Mouse (Mus musculus) heart, embryonic 13.5 days (tissue): ENCODE results near the gene Cyp1a1. TPM values are rescaled to one million over a fixed set of nuclear protein-coding genes. Genes with fewer than 3 reads are reported as not detected.

Experiments
- ATAC-seq: fragments of 200-750 bp; cut with Nextera tagmentation; 2 replicates; pipeline ENCODE4 v1.8.0; 2017; ENCODE audit warnings: moderate TSS enrichment; ENCODE audit not compliant: insufficient number of reproducible peaks, low FRiP score, low TSS enrichment; ENCODE audit errors: extremely low read depth
- H3K27ac ChIP-seq: fragments of 300-500 bp; sonication (generic); replicated peaks from 2 replicates; pipeline ENCODE4 v1.5.1; 2015; ENCODE audit warnings: moderate library complexity, mild to moderate bottlenecking, inconsistent platforms
- H3K27me3 ChIP-seq: fragments of 300-500 bp; sonication (generic); replicated peaks from 2 replicates; pipeline ENCODE4 v1.6.1; 2015; ENCODE audit warnings: mild to moderate bottlenecking, inconsistent platforms
- H3K36me3 ChIP-seq: fragments of 300-500 bp; sonication (generic); 2 replicates; pipeline ENCODE4 v1.6.1; 2015; ENCODE audit warnings: mild to moderate bottlenecking, inconsistent platforms
- H3K4me1 ChIP-seq: fragments of 300-500 bp; sonication (generic); 2 replicates; pipeline ENCODE4 v1.6.1; 2015; ENCODE audit warnings: inconsistent platforms
- H3K4me2 ChIP-seq: fragments of 300-500 bp; sonication (generic); 2 replicates; pipeline ENCODE4 v1.6.1; 2015; ENCODE audit warnings: inconsistent platforms, mild to moderate bottlenecking, moderate library complexity
- H3K4me3 ChIP-seq: fragments of 300-500 bp; sonication (generic); 2 replicates; pipeline ENCODE4 v1.5.1; 2015; ENCODE audit warnings: moderate library complexity, mild to moderate bottlenecking, inconsistent platforms
- H3K9ac ChIP-seq: fragments of 300-500 bp; sonication (generic); 2 replicates; pipeline ENCODE4 v1.6.1; 2015; ENCODE audit warnings: inconsistent platforms, mild to moderate bottlenecking, moderate library complexity
- H3K9me3 ChIP-seq: fragments of 300-500 bp; sonication (generic); 2 replicates; pipeline ENCODE4 v1.6.1; 2016; ENCODE audit warnings: inconsistent platforms
- WGBS: fragments of 180-500 bp; shearing (Covaris S2); methylation state at CpG from one replicate; pipeline ENCODE4 v1.1.7; 2015; ENCODE audit warnings: mixed read lengths; 5-methylcytosine and 5-hydroxymethylcytosine counted together
- polyA plus RNA-seq: library from polyadenylated mRNA; unstranded; fragments of >200 nt; fragmentation: Nextera tagmentation; extraction: Ambion mirVana; gene quantifications from 2 replicates; pipeline ENCODE4 v1.2.1, GENCODE M21; 2015

Gene Cyp1a1
- polyA plus RNA-seq, 1 experiment from 2014 or later = not detected

DNA sequence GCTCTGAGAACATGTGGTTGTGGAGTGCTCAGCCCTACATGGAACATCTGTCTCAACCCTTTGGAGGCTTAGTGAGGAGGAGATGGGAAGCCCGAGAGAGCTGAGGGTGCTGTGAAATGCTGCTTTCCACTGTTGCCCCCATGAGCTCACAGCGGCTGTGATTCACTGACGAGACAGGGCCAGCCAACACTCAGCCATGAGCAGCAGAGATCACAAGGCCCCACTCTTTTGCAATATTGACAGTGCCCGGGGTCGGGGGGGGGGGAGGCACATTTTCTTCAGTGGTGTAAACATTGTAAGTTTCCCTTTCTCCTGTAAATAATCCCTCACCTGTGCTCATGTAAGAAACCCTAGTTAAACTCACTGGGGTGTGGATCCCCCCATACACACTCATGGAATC, 16.2 kb upstream of the Cyp1a1 start:
- no peak overlapping the region for H3K4me2 ChIP-seq
- no peak for ATAC-seq
- H3K9ac ChIP-seq = no peak overlapping the region
- no peak overlapping the region for H3K27ac ChIP-seq
- H3K27me3 ChIP-seq = 0 out of 2 replicates have a peak, but pooled peaks cover 2% of the 10 kb centered on the region
- no peak overlapping the region for H3K4me3 ChIP-seq
- 0 out of 2 replicates have a peak, but pooled peaks cover 3% of the 10 kb centered on the region for H3K4me1 ChIP-seq
- WGBS = 67% methylated on average over 5 of the region's 5 CpGs
- no peaks in the 10 kb centered on the region for H3K9me3 ChIP-seq
- H3K36me3 ChIP-seq = no peaks in the 10 kb centered on the region

DNA sequence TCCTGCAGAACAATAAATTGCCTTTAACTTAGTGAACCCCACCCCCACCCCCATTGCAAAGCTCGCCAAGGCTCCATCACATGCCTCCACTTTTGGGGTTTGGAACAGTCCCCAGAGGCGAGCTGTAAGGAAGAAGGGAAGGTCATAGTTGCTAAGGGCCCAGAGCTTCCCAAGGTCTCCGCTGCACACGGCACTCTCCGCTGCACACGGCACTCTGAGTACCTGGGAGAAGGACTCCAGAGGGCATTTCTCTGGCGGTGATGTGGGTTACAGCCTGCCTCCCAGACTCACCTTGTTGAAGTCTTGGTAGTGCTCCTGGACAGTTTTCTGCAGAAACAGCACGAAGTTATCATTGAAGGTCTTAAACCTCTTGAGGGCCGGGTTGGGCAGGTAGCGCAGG, 6.3 kb upstream of the Cyp1a1 start:
- Histone ChIP-seq H3K9me3 (no peaks in the 10 kb centered on the region), H3K4me1 (no peaks in the 10 kb centered on the region), H3K4me2 (no peak overlapping the region), H3K4me3 (no peak overlapping the region), H3K36me3 (no peaks in the 10 kb centered on the region), H3K9ac (no peak overlapping the region), H3K27ac (no peak overlapping the region), H3K27me3 (peaks cover 10% of the 10 kb centered on the region; the same call in 1 of the 2 replicates)
- WGBS = 74% methylated on average over 10 of the region's 10 CpGs
- ATAC-seq = no peak

DNA sequence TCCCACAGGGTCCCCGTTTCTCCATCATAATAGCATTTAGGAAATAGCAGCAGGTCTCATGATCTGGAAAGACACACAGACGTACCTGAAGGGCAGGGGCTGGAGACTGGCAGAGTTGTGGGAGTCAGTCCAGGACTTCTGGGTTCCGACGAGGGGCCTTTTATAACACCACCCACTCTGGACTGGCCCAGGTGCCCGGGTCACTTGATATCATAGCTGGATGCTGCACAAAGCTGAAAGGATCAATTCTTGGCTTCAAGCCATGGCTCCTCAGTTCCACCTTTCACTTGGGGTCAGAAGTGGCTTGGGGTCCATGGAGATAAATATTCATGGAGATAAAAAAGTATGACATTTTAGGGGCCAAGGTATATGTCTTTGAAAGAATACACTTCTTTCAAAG, 4.2 kb upstream of the Cyp1a1 start, which contains the start of gene Cyp1a2:
TSS of gene Cyp1a2 (minus strand) at position 184 of the 400 bp plus-strand sequence.
- no peaks in the 10 kb centered on the region for H3K4me1 ChIP-seq
- ATAC-seq = no peak
- no peak within 1 kb of the TSS for H3K4me3 ChIP-seq
- no peak within 1 kb of the TSS for H3K4me2 ChIP-seq
- WGBS = 64% methylated on average over 5 of the region's 5 CpGs
- no peak within 1 kb of the TSS for H3K27ac ChIP-seq
- peaks cover 10% of the 10 kb centered on the region; the same call in 1 of the 2 replicates for H3K27me3 ChIP-seq
- H3K36me3 ChIP-seq = no peaks in the 10 kb centered on the region
- no peaks in the 10 kb centered on the region for H3K9me3 ChIP-seq
- H3K9ac ChIP-seq = no peak within 1 kb of the TSS

DNA sequence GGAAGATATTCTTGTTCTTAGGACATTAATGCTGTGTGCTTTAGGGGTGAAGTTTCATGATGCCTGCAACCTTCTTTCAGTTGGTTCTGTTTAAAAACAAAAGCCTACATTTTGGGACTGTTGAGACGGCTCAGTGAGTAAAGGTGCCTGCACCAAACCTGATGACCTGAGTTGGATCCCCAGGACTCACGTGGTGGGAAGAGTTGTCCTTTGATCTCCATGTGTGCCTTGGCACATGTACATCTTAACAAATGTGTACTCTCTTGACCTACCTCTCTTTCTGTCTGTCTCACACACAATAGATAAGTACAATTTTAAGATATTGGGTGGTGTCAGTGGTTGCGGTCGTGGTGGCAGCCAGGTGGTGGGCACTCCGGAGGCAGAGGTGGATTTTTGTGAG, 1.7 kb upstream of the Cyp1a1 start:
- H3K36me3 ChIP-seq = no peaks in the 10 kb centered on the region
- ATAC-seq = no peak
- H3K27ac ChIP-seq = no peak overlapping the region
- H3K9me3 ChIP-seq = no peaks in the 10 kb centered on the region
- H3K27me3 ChIP-seq = peaks cover 10% of the 10 kb centered on the region; the same call in 1 of the 2 replicates
- no peak overlapping the region for H3K4me2 ChIP-seq
- H3K4me3 ChIP-seq = no peak overlapping the region
- WGBS = 77% methylated on average over 5 of the region's 5 CpGs
- no peaks in the 10 kb centered on the region for H3K4me1 ChIP-seq
- H3K9ac ChIP-seq = no peak overlapping the region

DNA sequence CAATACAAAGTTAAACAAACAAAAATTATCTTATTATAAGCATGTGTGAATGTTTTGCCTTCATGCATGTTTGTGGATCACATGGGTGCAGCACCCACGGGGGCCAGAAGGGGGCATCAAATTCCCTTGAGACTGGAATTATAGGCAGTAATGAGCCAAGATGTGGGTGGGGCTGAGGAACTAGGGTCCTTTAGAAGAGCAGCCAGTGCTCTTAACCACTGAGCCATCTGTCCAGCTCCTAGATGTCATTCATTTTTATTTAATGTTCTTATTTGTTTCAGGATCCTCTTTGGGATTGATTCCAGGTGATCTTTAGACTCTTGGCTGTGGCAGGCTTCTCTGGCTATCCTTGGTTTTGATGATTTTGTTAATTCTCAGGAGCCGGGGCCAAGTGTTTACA, 430 bp downstream of the Cyp1a1 start:
- H3K36me3 ChIP-seq = no peaks in the 10 kb centered on the region
- H3K27ac ChIP-seq = no peak overlapping the region
- no peak overlapping the region for H3K4me2 ChIP-seq
- H3K4me1 ChIP-seq = no peaks in the 10 kb centered on the region
- no peak overlapping the region for H3K9ac ChIP-seq
- ATAC-seq = no peak
- H3K4me3 ChIP-seq = no peak overlapping the region
- H3K27me3 ChIP-seq = peaks cover 5% of the 10 kb centered on the region
- H3K9me3 ChIP-seq = no peaks in the 10 kb centered on the region
- 45% methylated on average over 2 of the region's 2 CpGs for WGBS

DNA sequence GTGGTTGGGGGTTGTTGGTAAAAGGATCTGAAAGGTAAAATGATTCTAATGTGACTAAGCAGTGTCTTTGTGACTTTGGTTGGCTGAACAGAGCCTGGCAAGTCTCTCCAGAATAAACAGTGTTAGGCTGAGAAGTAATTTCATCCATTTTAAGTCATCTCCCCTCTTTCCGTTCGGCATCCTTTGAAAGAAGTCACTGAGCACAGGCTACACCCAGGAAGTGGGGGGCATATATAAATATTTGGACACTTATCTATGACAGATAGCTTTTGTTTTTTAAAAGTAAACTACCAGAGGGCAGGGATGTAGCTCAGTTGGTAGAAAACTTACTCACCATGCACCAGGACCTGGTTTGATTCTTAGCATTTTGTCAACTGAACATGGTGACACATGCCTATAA, 878 bp downstream of the Cyp1a1 start:
- H3K4me2 ChIP-seq = no peak overlapping the region
- no peak for ATAC-seq
- peaks cover 5% of the 10 kb centered on the region for H3K27me3 ChIP-seq
- no peaks in the 10 kb centered on the region for H3K36me3 ChIP-seq
- WGBS = 63% methylated on average over 2 of the region's 2 CpGs
- no peak overlapping the region for H3K27ac ChIP-seq
- H3K9me3 ChIP-seq = no peaks in the 10 kb centered on the region
- no peak overlapping the region for H3K9ac ChIP-seq
- no peak overlapping the region for H3K4me3 ChIP-seq
- no peaks in the 10 kb centered on the region for H3K4me1 ChIP-seq

DNA sequence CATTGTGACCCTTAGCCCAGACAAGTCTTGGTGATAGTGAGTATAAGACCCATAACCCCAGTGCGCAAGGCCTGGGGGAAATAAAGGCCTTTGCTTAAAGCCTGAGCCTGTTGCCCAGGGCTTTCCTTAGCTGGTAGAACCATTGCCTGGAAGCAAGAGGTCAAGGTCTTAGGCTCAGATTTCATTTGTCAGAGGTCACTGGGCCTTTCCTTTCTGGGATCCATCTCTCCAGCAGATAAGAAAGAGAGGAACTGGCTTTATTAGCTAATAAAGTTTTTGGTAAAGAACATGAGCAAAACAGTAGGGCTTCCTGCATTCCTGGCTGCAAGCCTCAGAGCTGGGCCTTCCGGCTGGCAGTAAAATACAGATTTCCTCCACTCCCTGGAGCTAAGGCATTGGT, 6.4 kb downstream of the Cyp1a1 start:
- Histone ChIP-seq H3K4me3 (no peak overlapping the region), H3K36me3 (no peaks in the 10 kb centered on the region), H3K9me3 (no peaks in the 10 kb centered on the region), H3K27me3 (peaks cover 53% of the 10 kb centered on the region), H3K27ac (no peak overlapping the region), H3K4me1 (peaks cover 15% of the 10 kb centered on the region), H3K9ac (no peak overlapping the region), H3K4me2 (no peak overlapping the region)
- 69% methylated on average over 2 of the region's 2 CpGs for WGBS
- no peak for ATAC-seq

DNA sequence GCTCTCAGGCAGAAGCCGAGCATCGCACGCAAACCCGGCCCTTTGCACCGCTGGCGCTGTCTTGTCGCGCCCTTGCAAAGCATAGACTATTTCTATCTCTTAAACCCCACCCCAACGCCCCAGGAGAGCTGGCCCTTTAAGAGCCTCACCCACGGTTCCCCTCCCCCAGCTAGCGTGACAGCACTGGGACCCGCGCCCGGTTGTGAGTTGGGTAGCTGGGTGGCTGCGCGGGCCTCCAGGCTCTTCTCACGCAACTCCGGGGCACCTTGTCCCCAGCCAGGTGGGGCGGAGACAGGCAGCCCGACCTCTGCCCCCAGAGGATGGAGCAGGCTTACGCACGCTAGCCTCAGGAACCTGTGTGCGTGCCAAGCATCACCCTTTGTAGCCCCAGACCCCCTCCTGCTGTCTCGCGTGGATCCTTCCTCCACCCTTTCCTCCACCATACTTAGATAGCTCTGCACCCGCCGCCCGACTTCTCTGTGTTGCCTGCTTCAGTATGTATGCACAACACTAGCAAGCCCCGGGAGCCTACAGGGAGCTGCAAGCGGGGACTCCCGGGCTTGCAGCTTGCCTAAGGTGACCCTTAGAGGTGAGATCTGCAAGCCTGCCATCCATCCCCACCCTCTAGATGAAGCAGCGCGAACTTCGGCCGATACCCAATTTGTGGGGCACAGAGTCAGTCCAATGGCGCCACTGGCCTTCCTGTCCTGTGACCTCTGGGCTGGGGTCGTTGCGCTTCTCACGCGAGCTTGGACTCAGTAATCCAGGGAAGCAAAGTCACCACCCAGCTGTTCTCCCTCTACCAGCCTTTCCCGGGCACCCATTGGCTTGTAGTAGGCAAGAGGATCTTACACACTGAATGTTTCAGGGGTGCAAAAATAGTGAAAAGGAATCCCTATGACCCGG, 8.9 kb downstream of the Cyp1a1 start:
- Histone ChIP-seq H3K36me3 (no peaks in the 10 kb centered on the region), H3K27me3 (peaks cover 53% of the 10 kb centered on the region), H3K27ac (no peak overlapping the region), H3K9me3 (no peaks in the 10 kb centered on the region), H3K4me2 (peak overlapping the region; percentile 90), H3K9ac (peak overlapping the region; percentile 71), H3K4me1 (peaks cover 15% of the 10 kb centered on the region), H3K4me3 (peak overlapping the region; percentile 55)
- peak; percentile 31; the same call in 1 of the 2 replicates for ATAC-seq
- WGBS = 1% methylated on average over 42 of the region's 42 CpGs

DNA sequence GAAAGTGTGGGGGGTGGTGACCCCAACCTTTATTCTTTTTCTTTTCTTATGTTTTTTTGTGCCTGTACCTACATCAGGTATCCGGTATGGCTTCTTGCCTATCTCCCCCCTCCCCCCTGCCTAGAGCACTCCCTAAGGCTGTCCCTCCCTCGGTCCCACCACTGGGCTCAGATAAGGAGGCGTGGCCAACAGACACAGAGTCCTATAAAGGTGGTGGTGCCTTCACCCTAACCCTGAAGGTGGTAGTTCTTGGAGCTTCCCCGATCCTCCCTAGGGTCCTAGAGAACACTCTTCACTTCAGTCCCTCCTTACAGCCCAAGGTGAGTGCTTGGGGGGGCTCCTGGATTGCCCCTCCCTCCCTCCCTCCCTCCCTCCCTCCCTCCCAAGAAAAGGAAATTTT, 9.7 kb downstream of the Cyp1a1 start:
- WGBS = 15% methylated on average over 4 of the region's 4 CpGs
- H3K9me3 ChIP-seq = no peaks in the 10 kb centered on the region
- H3K9ac ChIP-seq = no peak overlapping the region
- peaks cover 15% of the 10 kb centered on the region for H3K4me1 ChIP-seq
- no peak overlapping the region for H3K4me2 ChIP-seq
- H3K27ac ChIP-seq = no peak overlapping the region
- H3K4me3 ChIP-seq = no peak overlapping the region
- peaks cover 51% of the 10 kb centered on the region for H3K27me3 ChIP-seq
- H3K36me3 ChIP-seq = no peaks in the 10 kb centered on the region
- ATAC-seq = no peak

DNA sequence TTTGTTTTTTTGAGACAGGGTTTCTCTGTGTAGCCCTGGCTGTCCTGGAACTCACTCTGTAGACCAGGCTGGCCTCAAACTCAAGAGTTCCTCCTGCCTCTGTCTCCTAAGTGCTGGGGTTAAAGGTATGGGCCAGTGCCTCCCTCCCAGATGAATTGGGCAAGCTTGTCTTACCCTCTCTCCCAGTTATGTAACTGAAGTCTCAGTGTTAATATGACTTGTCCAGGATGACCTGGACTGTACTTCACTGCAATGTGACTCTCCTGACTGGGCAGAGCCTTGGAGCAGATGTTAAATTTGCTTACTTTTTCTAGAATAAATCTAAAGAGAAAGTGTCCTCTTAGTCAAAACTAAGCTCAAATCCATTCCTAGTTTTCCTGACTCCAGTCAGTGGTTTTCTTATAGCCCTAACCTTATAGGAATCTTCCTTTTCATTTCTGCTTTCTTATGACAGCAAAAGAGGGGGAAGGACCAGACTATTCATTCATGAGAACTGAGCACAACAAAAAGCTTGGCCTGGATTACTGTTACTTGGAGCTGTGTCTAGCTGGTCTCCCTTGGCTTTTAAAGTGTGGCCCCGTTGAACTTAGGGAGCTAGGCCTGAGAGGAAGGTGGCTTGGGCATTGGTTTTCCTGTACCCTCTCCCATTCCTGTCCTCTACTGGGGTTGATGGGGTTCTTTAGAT, 10.9 kb downstream of the Cyp1a1 start:
- Histone ChIP-seq H3K4me2 (no peak overlapping the region), H3K9ac (no peak overlapping the region), H3K36me3 (no peaks in the 10 kb centered on the region), H3K4me3 (no peak overlapping the region), H3K27me3 (peaks cover 49% of the 10 kb centered on the region), H3K9me3 (no peaks in the 10 kb centered on the region), H3K27ac (no peak overlapping the region), H3K4me1 (peaks cover 15% of the 10 kb centered on the region)
- ATAC-seq = no peak
- 60% methylated on average over 1 of the region's 1 CpGs for WGBS

DNA sequence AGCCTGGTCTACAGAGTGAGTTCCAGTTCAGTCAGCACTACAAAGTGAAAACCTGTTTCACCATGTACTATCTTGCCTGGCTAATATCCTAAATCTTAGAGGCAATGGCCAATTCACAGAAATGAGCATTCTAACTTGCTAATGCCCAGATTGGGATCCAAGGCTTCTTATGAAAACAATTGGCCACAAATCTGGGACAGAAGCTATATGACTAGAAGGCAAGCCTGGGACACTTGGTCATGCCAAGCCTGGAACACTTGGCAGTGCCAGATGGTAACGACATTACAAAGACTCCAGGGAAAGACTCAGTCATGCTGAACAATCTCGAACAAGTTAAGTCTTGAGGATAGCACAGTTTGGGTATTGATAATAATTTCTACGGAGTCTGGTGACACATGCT, 18.8 kb downstream of the Cyp1a1 start:
- H3K4me2 ChIP-seq = no peak overlapping the region
- H3K4me3 ChIP-seq = no peak overlapping the region
- no peak overlapping the region for H3K9ac ChIP-seq
- no peak overlapping the region for H3K27ac ChIP-seq
- no peaks in the 10 kb centered on the region for H3K27me3 ChIP-seq
- peaks cover 2% of the 10 kb centered on the region; the same call in 1 of the 2 replicates for H3K36me3 ChIP-seq
- H3K4me1 ChIP-seq = peaks cover 16% of the 10 kb centered on the region
- ATAC-seq = no peak
- 83% methylated on average over 3 of the region's 3 CpGs for WGBS
- H3K9me3 ChIP-seq = peaks cover 4% of the 10 kb centered on the region; the same call in 1 of the 2 replicates
